Mouse (Mus musculus): ENCODE results near the gene Tpr. TPM values are rescaled to one million over a fixed set of nuclear protein-coding genes. Genes with fewer than 3 reads are reported as not detected.
A peak's percentile ranks its signal among the peaks of the same experiment; 100 is the strongest.

Tpr gene
- total and polyA plus RNA-seq, 2 experiments from 2014 or later = 112 to 118 TPM

DNA sequence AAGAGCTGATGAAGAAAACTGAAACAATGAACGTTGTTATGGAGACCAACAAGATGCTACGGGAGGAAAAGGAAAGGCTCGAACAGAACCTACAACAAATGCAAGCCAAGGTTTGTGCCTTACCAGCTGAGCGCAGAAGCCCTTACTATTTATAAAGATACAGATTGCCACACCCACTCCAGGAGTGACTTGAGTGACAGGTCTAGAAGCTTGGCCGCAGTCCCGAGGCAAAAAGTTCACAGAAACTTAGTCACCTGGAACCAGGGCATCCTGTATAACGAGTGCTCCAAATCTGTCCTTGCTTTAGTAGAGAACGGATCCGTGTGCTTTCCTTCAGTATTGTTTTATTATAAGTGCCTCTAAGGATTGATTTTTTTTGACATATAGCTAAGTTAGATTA, 33.0 kb downstream of the Tpr start:
- DNase-seq (ENCODE audit: low spot score) (peak; percentile 33), ATAC-seq (ENCODE audit: insufficient read depth, low read depth) (peak; percentile 75)
- Histone ChIP-seq H3K4me3 (ENCODE audit: low read depth, low read length) (no peak overlapping the region), H3K27me3 (ENCODE audit: control insufficient read depth, insufficient read depth, low read length) (no peaks in the 10 kb centered on the region), H3K4me2 (ENCODE audit: low read depth, low read length) (no peak overlapping the region), H3K27ac (ENCODE audit: low read depth) (no peak overlapping the region), H3K36me3 (replicated peaks; ENCODE audit: control insufficient read depth, insufficient read depth, low read length) (peaks cover 88% of the 10 kb centered on the region), H3K9ac (replicated peaks; ENCODE audit: low read depth, low read length) (no peak overlapping the region), H3K4me1 (ENCODE audit: control insufficient read depth, insufficient read depth) (no peaks in the 10 kb centered on the region), H3K9me3 (replicated peaks; ENCODE audit: control insufficient read depth, low read length) (no peaks in the 10 kb centered on the region)
- TF ChIP-seq CTCF (IDR thresholded peaks at IDR 0.05; ENCODE audit: low read depth) (no peak), EP300 (IDR thresholded peaks at IDR 0.05; ENCODE audit: low read depth) (no peak)
- 47% methylated on average over 9 of the region's 9 CpGs for WGBS

DNA sequence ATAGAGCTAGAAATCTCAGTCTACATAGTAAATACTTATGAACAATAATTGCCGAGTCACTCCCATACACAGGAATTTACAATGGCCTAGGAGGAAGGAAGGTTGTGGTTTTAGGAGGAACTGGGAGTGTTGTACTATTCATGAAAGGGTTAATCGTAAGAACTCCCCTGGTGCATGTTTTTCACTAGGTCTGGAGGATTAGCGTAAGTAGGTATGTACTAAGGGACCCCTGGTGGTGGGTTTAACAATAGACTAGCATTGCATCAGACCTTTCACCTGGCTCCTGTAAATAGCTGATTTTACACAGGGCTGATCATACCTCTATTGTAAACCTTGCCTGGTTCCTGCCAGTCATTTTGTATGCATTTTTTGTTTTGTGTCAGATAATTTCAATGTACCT, 33.6 kb downstream of the Tpr start:
- ATAC-seq (ENCODE audit: insufficient read depth, low read depth) (no peak), DNase-seq (ENCODE audit: low spot score) (no peak)
- Histone ChIP-seq H3K27ac (ENCODE audit: low read depth) (no peak overlapping the region), H3K9ac (replicated peaks; ENCODE audit: low read depth, low read length) (no peak overlapping the region), H3K9me3 (replicated peaks; ENCODE audit: control insufficient read depth, low read length) (no peaks in the 10 kb centered on the region), H3K36me3 (replicated peaks; ENCODE audit: control insufficient read depth, insufficient read depth, low read length) (peaks cover 91% of the 10 kb centered on the region), H3K4me1 (ENCODE audit: control insufficient read depth, insufficient read depth) (no peaks in the 10 kb centered on the region), H3K27me3 (ENCODE audit: control insufficient read depth, insufficient read depth, low read length) (no peaks in the 10 kb centered on the region), H3K4me2 (ENCODE audit: low read depth, low read length) (no peak overlapping the region), H3K4me3 (ENCODE audit: low read depth, low read length) (no peak overlapping the region)
- 69% methylated on average over 3 of the region's 3 CpGs for whole genome bisulfite sequencing
- TF ChIP-seq EP300 (IDR thresholded peaks at IDR 0.05; ENCODE audit: low read depth) (no peak), CTCF (IDR thresholded peaks at IDR 0.05; ENCODE audit: low read depth) (no peak)

DNA sequence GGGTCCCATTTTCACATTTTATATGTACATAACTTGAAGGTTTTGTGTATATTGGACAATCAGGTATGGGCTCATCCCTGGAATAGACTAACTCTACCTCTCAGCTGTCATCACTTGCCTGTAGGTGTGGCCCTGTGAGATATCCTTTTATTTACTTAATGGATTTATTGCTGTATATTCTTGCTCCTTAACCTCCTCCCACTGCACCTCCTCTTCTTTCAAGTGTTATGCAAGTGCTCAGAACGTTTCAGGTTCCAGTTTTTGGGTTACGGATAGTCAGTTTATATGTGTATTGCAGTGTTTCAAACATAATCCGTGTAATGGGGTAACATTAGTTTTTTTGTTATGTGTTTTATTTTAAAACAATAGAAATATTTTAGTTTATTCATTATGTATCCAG, 46.0 kb downstream of the Tpr start:
- H3K27me3 ChIP-seq (ENCODE audit: control insufficient read depth, insufficient read depth, low read length) = no peaks in the 10 kb centered on the region
- TF ChIP-seq CTCF (IDR thresholded peaks at IDR 0.05; ENCODE audit: low read depth) (no peak), EP300 (IDR thresholded peaks at IDR 0.05; ENCODE audit: low read depth) (no peak)
- H3K9me3 ChIP-seq (replicated peaks; ENCODE audit: control insufficient read depth, low read length) = no peaks in the 10 kb centered on the region
- no peak for ATAC-seq (ENCODE audit: insufficient read depth, low read depth)
- no peak overlapping the region for H3K4me2 ChIP-seq (ENCODE audit: low read depth, low read length)
- no peaks in the 10 kb centered on the region for H3K4me1 ChIP-seq (ENCODE audit: control insufficient read depth, insufficient read depth)
- H3K9ac ChIP-seq (replicated peaks; ENCODE audit: low read depth, low read length) = no peak overlapping the region
- H3K27ac ChIP-seq (ENCODE audit: low read depth) = no peak overlapping the region
- H3K36me3 ChIP-seq (replicated peaks; ENCODE audit: control insufficient read depth, insufficient read depth, low read length) = peaks cover 83% of the 10 kb centered on the region
- DNase-seq (ENCODE audit: low spot score) = no peak
- no peak overlapping the region for H3K4me3 ChIP-seq (ENCODE audit: low read depth, low read length)
- 94% methylated on average over 3 of the region's 3 CpGs for WGBS

DNA sequence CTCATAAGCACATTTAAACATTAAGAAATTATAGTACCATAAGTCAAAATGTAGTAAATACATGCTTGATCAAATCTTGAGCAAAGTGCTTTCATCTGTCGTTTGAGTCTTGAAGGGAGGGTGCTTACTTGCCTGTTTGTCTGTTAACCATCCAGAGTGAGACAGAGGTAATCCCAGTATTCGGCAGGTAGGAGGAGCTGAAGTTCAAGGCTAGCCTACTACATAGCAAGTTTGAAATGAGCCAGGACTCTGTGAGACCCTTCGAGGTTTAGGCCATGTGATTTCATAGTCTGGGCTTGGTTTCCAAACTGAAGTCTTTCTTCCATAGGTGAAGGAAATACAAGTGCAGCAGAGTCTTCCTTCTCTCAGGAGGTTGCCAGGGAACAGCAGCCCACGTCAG, 49.1 kb downstream of the Tpr start:
- WGBS = 74% methylated on average over 4 of the region's 4 CpGs
- peaks cover 82% of the 10 kb centered on the region for H3K36me3 ChIP-seq (replicated peaks; ENCODE audit: control insufficient read depth, insufficient read depth, low read length)
- H3K4me3 ChIP-seq (ENCODE audit: low read depth, low read length) = no peak overlapping the region
- TF ChIP-seq CTCF (IDR thresholded peaks at IDR 0.05; ENCODE audit: low read depth) = no peak
- TF ChIP-seq EP300 (IDR thresholded peaks at IDR 0.05; ENCODE audit: low read depth) = no peak
- no peak overlapping the region for H3K9ac ChIP-seq (replicated peaks; ENCODE audit: low read depth, low read length)
- H3K9me3 ChIP-seq (replicated peaks; ENCODE audit: control insufficient read depth, low read length) = no peaks in the 10 kb centered on the region
- no peaks in the 10 kb centered on the region for H3K4me1 ChIP-seq (ENCODE audit: control insufficient read depth, insufficient read depth)
- H3K4me2 ChIP-seq (ENCODE audit: low read depth, low read length) = no peak overlapping the region
- DNase-seq (ENCODE audit: low spot score) = no peak
- no peak overlapping the region for H3K27ac ChIP-seq (ENCODE audit: low read depth)
- no peaks in the 10 kb centered on the region for H3K27me3 ChIP-seq (ENCODE audit: control insufficient read depth, insufficient read depth, low read length)
- ATAC-seq (ENCODE audit: insufficient read depth, low read depth) = no peak

DNA sequence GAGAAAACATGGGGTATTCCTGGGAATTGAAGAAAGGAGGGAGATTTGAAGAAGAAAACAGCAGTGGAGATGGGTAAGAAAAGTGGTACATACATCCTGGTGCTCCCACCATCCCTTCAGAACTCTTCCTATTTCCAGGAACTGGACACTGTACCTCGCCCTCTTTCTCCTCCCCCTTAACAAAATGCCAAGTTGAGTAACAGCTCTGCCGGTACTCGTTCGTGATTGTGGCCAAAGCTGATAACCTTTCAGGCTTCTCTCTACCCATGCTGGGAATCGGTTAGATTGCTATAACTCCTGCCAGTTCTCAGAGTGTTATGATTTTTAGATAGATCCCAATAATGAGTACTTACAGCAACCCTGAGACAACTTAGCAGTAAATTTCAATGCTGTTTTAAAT, 66.3 kb downstream of the Tpr start:
- TF ChIP-seq EP300 (IDR thresholded peaks at IDR 0.05; ENCODE audit: low read depth) = no peak
- TF ChIP-seq CTCF (IDR thresholded peaks at IDR 0.05; ENCODE audit: low read depth) = no peak
- no peaks in the 10 kb centered on the region for H3K36me3 ChIP-seq (replicated peaks; ENCODE audit: control insufficient read depth, insufficient read depth, low read length)
- DNase-seq (ENCODE audit: low spot score) (no peak), ATAC-seq (ENCODE audit: insufficient read depth, low read depth) (no peak)
- 47% methylated on average over 5 of the region's 5 CpGs for WGBS
- H3K27ac ChIP-seq (ENCODE audit: low read depth) = no peak overlapping the region
- H3K4me2 ChIP-seq (ENCODE audit: low read depth, low read length) = no peak overlapping the region
- no peak overlapping the region for H3K9ac ChIP-seq (replicated peaks; ENCODE audit: low read depth, low read length)
- no peaks in the 10 kb centered on the region for H3K4me1 ChIP-seq (ENCODE audit: control insufficient read depth, insufficient read depth)
- no peaks in the 10 kb centered on the region for H3K9me3 ChIP-seq (replicated peaks; ENCODE audit: control insufficient read depth, low read length)
- H3K4me3 ChIP-seq (ENCODE audit: low read depth, low read length) = no peak overlapping the region
- no peaks in the 10 kb centered on the region for H3K27me3 ChIP-seq (ENCODE audit: control insufficient read depth, insufficient read depth, low read length)

DNA sequence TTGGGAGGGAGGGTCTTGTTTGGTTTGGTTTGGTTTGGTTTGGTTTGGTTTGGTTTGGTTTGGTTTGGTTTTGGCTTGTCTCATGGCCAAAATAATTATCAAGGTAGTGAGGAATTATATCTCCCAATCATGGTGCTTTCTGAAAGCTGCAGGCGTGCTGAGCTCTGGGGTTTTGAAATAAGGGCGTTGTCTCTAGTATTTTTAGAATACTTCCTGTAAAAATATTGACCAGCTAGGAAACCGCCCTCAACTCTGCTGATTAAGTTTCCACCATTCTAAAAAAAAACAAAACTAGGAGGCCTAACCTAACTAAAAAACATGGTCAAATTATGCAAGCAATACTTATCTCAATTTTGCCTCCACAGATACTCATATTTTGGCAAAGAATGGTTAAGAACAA, 67.0 kb downstream of the Tpr start:
- DNase-seq (ENCODE audit: low spot score) = no peak
- no peak for TF ChIP-seq CTCF (IDR thresholded peaks at IDR 0.05; ENCODE audit: low read depth)
- TF ChIP-seq EP300 (IDR thresholded peaks at IDR 0.05; ENCODE audit: low read depth) = no peak

More for the DNA sequence above, 67.0 kb downstream of the Tpr start:
- no peaks in the 10 kb centered on the region for H3K9me3 ChIP-seq (replicated peaks; ENCODE audit: control insufficient read depth, low read length)
- no peaks in the 10 kb centered on the region for H3K4me1 ChIP-seq (ENCODE audit: control insufficient read depth, insufficient read depth)
- no peaks in the 10 kb centered on the region for H3K36me3 ChIP-seq (replicated peaks; ENCODE audit: control insufficient read depth, insufficient read depth, low read length)
- ATAC-seq (ENCODE audit: insufficient read depth, low read depth) = no peak
- no peak overlapping the region for H3K27ac ChIP-seq (ENCODE audit: low read depth)
- H3K4me3 ChIP-seq (ENCODE audit: low read depth, low read length) = no peak overlapping the region
- WGBS = 48% methylated on average over 3 of the region's 3 CpGs
- no peak overlapping the region for H3K4me2 ChIP-seq (ENCODE audit: low read depth, low read length)
- H3K9ac ChIP-seq (replicated peaks; ENCODE audit: low read depth, low read length) = no peak overlapping the region
- no peaks in the 10 kb centered on the region for H3K27me3 ChIP-seq (ENCODE audit: control insufficient read depth, insufficient read depth, low read length)
